Mouse (Mus musculus): Measurements from ENCODE around the gene Sfr1. TPM values are rescaled to one million over a fixed set of nuclear protein-coding genes. Genes with fewer than 3 reads are reported as not detected.
A peak's percentile ranks its signal among the peaks of the same experiment; 100 is the strongest.

Gene Sfr1
- total RNA-seq (2021) = 10 to 100 TPM; 66.8 to 84.5 TPM
- long read RNA-seq, experiment 1, transcript Sfr1-201 (4 exons, 1,657 nt) = major isoform, 30 of 46 reads
- long read RNA-seq, experiment 1, partial matches to known transcripts = 0 of 46 reads
- long read RNA-seq, experiment 1, other reads (novel, unspliced or antisense) = 16 of 46 reads
- long read RNA-seq, experiment 2, transcript Sfr1-201 (4 exons, 1,657 nt) = major isoform, 40 of 105 reads
- long read RNA-seq, experiment 2, partial matches to known transcripts = 13 of 105 reads
- long read RNA-seq, experiment 2, other reads (novel, unspliced or antisense) = 52 of 105 reads

GRCm38 (mm10) chr19:47731071-47731881, at the start of gene Sfr1:
TSS of gene Sfr1 (plus strand) at chr19:47731682.
- DNase-seq (ENCODE audit: low spot score in 2 of 2) = peak; percentile 99

DNA sequence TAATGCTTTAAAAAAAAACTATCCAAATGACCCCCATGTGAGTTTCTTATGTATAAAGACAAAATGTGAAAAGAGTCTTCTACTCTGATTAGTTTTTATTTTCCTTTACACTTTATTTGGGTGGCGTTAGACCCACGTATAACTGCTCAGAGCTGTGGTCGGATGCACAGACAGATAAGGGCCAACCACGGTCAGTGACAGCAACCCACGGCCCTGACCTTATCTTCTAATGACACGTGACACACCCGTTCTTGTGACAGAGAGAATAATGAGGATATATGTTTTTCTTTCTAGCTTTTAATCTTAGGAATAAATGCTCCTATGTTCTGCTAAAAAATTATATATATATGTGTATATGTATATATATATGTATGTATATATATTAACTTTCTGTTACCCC, 41.9 kb upstream of the Sfr1 start:
- DNase-seq (ENCODE audit: low spot score in 2 of 2) = no peak

- DNase-seq (ENCODE audit: low spot score in 2 of 2) = no peak
Measured at GRCm38 (mm10) chr19:47691994-47692393, 39.5 kb upstream of the Sfr1 start, which contains the start of gene Col17a1. TSS of gene Col17a1 (minus strand) at chr19:47692094.

DNA sequence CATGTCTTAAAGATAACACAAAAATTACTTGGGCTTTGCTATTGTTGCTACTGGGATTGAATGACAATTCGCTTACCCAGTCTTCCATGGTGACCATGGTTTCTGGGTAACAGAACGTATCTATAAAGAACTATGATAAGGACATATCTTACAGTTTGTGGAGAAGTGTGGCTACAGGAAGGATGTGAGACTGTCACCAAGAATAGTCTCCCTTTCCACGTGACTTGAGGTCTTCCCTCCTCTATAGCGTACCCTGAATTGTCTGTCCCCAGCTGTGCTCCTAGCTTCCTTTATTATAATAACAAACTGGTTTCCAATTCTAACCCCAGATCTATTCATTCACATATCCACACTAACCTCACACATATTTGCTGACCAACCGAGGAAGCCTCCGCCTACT, 35.8 kb upstream of the Sfr1 start:
- no peak for DNase-seq (ENCODE audit: low spot score in 2 of 2)

DNA sequence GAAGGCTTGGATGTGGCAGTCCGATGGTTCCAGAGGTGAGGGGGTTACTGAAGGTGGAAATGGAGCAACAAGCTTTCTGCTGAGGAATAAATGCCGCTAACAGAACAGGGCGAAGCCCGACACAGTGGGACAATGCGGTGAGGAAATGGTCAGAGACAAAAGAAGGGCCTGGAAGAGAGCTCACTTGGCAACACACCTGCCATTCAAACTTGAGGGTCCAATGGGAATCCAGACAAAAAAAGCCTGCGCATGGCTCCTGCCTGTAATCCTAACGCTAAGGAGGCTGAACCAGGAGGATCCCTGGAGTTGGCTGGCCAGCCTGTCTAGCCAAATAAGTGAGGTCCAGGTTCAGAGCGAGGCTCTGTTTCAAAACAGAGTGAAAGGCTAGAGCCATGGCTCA, 35.1 kb upstream of the Sfr1 start:
- DNase-seq (ENCODE audit: low spot score in 2 of 2) = no peak

- no peak for DNase-seq (ENCODE audit: low spot score in 2 of 2)
Measured at GRCm38 (mm10) chr19:47697067-47697466, 34.4 kb upstream of the Sfr1 start.

DNA sequence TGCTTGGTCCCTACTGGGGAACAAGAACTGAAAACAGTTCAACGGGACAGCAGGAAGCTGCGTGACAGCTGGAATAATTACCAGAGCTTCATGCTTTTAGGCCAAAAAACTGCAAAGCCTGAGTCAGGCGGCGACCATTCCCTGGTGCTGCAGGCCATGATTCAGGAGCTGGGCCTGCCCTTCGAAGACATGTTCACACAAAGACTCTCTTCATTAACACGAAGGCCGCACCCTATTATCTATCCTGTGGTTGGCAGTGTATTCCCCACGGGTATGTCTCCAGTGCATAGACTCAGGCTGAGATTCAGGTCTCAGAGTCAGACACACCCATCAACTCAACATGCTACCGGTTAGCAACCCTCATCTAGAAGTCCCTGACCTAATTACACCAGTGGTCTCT, 33.2 kb upstream of the Sfr1 start:
- DNase-seq (ENCODE audit: low spot score in 2 of 2) = no peak

DNA sequence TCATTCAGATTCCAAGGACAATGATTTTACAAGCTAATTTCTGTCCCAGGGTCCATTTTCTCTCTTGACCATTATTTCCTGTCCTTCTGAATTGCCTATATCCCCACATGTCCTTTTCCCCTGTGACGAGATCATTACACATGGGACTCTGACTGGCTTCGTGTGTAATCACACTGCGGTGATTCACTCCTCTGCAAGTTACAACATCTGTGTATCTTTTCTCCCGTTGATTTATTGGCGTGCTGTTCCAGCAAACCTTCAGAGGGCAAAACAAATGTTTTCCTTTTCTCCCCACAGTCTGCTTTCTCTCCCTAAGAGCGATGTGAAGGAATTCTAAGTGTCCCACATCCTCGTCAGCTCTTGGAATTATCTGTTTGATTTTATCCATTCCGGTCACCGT, 31.7 kb upstream of the Sfr1 start:
- no peak for DNase-seq (ENCODE audit: low spot score in 2 of 2)

DNA sequence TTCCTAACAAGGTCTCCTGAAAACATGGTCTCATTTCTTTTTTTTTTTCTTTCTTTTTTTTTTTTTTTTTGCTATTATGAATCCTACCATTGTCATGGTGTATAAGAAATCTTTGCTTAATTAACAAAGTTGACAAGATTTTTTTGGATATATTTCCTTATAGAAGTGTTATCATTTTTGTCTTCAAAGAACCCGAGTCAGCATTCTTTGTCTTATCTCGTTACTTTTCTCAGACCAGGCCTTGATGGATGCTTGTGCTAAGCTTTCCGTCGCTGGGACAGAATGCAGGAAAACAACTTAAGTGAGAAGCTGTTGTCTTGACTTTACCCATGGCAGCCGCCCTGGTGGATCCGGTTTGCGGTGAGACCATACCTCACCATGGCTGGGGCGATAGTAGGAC, 31.0 kb upstream of the Sfr1 start:
- DNase-seq (ENCODE audit: low spot score in 2 of 2) = no peak

- no peak for DNase-seq (ENCODE audit: low spot score in 2 of 2)
Measured at GRCm38 (mm10) chr19:47705080-47705771, 26.3 kb upstream of the Sfr1 start.

DNA sequence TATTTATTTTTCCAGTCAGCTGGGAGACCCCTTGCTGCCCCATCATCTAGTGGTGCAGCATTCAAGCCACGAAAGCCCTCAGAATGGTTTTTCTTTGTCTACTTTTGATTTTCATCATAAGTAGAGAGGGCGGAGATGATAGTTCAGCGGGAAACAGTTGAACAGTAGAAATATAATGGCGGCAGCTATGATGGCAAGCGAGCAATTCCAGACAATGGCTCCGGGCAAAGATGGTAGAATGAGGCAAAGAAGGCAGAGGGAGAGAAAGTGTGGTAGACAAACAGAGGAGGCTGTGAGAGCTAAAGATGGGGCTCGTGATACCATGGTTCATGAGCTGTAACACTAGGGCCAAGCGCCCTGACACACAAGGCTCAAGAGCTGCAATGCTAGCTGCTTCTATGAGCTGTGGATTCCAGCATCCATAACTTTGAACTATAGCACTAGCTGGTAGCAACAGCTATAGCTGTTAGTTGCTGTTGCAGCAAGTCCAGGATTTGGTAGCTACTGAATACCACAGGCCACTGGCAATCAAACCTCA, 25.6 kb upstream of the Sfr1 start:
- no peak for DNase-seq (ENCODE audit: low spot score in 2 of 2)

- no peak for DNase-seq (ENCODE audit: low spot score in 2 of 2)
Measured at GRCm38 (mm10) chr19:47710376-47710775, 21.1 kb upstream of the Sfr1 start.

DNA sequence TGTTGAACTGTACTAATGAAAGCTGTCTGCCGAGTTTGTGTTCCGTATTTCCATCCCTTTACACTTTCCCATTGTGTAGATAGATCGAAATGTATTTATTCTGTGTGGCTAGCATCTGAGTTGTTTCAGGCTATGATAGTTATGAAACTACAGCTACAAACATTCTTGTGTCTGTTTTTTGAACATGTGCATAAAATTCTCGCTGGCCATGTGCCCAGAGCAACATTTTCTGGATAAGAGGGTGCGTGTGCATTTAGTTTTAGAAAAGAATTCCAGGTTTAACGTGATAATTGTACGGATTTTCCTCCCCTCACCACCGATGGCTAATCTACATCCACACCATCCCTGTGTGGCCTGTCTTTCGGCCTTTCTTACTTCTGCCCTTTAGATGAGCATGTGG, 18.0 kb upstream of the Sfr1 start:
- DNase-seq (ENCODE audit: low spot score in 2 of 2) = no peak

DNA sequence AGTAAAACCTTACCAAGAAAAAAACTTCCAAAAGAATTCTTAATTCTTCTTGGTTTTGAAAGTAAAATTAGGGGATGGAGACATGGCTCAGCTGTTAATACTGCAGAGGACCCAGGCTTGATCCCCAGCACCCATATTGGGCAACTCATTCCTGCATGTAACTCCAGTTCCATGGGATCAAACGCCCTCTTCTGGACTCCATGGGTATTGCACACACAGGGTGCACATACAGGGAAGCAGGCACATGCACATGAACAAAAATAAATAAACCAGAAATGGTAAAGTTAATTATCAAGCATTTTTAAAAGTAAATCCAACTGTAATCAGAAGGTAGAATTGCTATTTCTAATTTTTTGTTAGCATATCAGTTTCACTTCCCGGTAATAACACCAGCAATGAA, 15.3 kb upstream of the Sfr1 start:
- no peak for DNase-seq (ENCODE audit: low spot score in 2 of 2)

GRCm38 (mm10) chr19:47719147-47719546, 12.3 kb upstream of the Sfr1 start:
- no peak for DNase-seq (ENCODE audit: low spot score in 2 of 2)

- no peak for DNase-seq (ENCODE audit: low spot score in 2 of 2)
Measured at GRCm38 (mm10) chr19:47722471-47722870, 9.0 kb upstream of the Sfr1 start.

- DNase-seq (ENCODE audit: low spot score in 2 of 2) = no peak
Measured at GRCm38 (mm10) chr19:47724903-47725302, 6.6 kb upstream of the Sfr1 start.

GRCm38 (mm10) chr19:47725643-47726140, 5.8 kb upstream of the Sfr1 start:
- no peak for DNase-seq (ENCODE audit: low spot score in 2 of 2)

DNA sequence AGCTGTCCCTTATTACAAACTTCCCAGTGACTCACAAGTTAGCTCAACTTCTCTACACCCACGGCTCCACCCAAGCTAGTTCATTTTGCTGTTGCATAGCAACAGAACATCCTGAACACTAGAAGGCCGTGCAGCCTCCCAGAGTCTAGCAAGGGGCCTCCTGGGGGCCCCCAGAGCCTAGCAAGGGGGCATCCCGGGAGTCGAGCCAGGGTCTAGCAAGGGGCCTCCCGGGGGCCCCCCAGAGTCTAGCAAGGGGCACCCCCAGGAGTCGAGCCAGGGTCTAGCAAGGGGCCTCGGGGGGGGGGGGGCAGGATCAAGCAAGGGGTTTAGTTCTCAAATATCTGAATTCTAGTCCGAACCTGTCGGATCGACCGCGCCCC, 801 bp upstream of the Sfr1 start:
- peak; percentile 46 to 48 for DNase-seq (ENCODE audit: low spot score in 2 of 2)

DNA sequence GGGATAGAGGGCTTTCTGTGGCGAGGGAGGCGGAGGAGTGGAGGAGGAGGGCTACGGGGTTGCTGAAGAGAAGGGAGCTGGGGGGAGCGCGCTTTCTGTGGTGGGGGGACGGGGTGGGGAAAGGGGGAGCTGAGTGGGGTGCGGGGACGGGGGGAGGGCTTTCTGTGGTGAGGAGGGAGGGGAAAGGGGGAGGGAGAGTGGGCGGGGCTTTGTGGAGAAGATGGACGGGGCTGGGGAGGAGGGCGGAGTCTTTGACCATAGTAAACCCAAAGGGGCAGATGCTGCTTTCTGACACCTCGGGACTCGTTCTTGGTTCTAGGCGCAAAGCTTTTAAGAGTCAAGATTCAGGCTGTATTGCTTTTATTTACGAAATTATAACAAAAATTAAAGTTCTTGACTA, 449 bp downstream of the Sfr1 start:
- DNase-seq (ENCODE audit: low spot score in 2 of 2) = peak; percentile 51 to 61

DNA sequence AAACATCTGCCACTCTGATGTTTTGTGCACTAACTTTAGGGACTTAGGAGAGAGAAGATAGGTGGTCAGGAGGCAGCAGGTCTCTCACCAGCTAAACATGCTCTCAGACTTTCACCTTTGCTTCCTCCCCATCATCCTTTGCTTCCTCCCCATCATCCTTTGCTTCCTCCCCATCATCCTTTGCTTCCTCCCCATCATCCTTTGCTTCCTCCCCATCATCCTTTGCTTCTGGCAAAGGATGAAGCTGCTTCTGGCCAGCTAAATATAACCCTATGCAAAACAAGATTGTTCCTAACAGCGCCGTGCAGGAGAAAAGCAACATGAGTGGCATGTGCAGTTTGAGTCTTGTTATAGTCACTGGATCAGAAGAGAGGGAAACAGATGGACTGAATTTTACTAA, 15.6 kb downstream of the Sfr1 start:
- no peak for DNase-seq (ENCODE audit: low spot score in 2 of 2)

DNA sequence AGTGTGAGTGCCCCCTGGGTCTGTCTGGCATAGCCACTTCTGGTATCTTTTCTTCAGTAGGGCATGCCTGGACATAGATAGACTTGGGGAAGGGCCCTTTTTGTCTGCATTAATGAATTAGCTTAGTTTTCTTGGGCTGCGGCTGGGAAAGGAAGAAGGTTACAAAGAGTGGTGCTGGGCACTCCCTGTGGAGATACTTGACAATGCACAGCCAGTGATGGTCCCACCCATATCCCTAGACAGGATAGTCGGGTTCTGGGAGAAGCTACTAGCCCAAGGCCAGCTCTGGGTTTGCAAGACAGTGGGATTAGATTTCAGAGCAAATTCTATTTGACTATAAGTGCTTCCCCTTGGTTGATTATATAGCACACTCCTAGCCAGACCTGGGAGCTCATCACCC, 17.5 kb downstream of the Sfr1 start:
- no peak for DNase-seq (ENCODE audit: low spot score in 2 of 2)
